Mouse (Mus musculus) lung, embryonic 16.5 days (tissue): ENCODE measurements around the gene Ift27. TPM values are rescaled to one million over a fixed set of nuclear protein-coding genes. Genes with fewer than 3 reads are reported as not detected.

Source experiments
- ATAC-seq: fragments of 200-750 bp; cut with Nextera tagmentation; 2 replicates; pipeline ENCODE4 v1.8.0; 2017; ENCODE audit warnings: low read depth, mild to moderate bottlenecking, moderate library complexity
- H3K27ac ChIP-seq: fragments of 300-500 bp; sonication (generic); 2 replicates; pipeline ENCODE4 v1.5.1; 2014; ENCODE audit warnings: mild to moderate bottlenecking, control low read depth, low read length
- H3K27me3 ChIP-seq: fragments of 300-500 bp; sonication (generic); 2 replicates; pipeline ENCODE4 v1.6.1; 2014; ENCODE audit warnings: low read depth, low read length, mixed read lengths; ENCODE audit not compliant: control insufficient read depth, insufficient read depth
- H3K36me3 ChIP-seq: fragments of 300-500 bp; sonication (generic); 2 replicates; pipeline ENCODE4 v1.6.1; 2014; ENCODE audit warnings: low read length; ENCODE audit not compliant: control insufficient read depth, insufficient read depth
- H3K4me1 ChIP-seq: fragments of 300-500 bp; sonication (generic); replicated peaks from 2 replicates; pipeline ENCODE4 v1.6.1; 2014; ENCODE audit warnings: low read length, mixed read lengths; ENCODE audit not compliant: control insufficient read depth, insufficient read depth
- H3K4me2 ChIP-seq: fragments of 300-500 bp; sonication (generic); 2 replicates; pipeline ENCODE4 v1.6.1; 2014; ENCODE audit warnings: low read depth, low read length, control low read depth
- H3K4me3 ChIP-seq: fragments of 300-500 bp; sonication (generic); 2 replicates; pipeline ENCODE4 v1.5.1; 2014; ENCODE audit warnings: mild to moderate bottlenecking, low read length, control low read depth
- H3K9ac ChIP-seq: fragments of 300-500 bp; sonication (generic); 2 replicates; pipeline ENCODE4 v1.6.1; 2014; ENCODE audit warnings: low read length, control low read depth
- H3K9me3 ChIP-seq: fragments of 300-500 bp; sonication (generic); 2 replicates; pipeline ENCODE4 v1.6.1; 2016; ENCODE audit warnings: low read length; ENCODE audit not compliant: control insufficient read depth
- WGBS: fragments of 180-500 bp; shearing (Covaris S2); extraction: QIAGEN DNeasy Blood & Tissue Kit; methylation state at CpG from one replicate; pipeline ENCODE4 v1.1.7; 2014; 5-methylcytosine and 5-hydroxymethylcytosine counted together
- polyA plus RNA-seq: library from polyadenylated mRNA; unstranded; fragments of >200 nt; fragmentation: Nextera tagmentation; extraction: Ambion mirVana; gene quantifications from 2 replicates; pipeline ENCODE4 v1.2.1, GENCODE M21; 2015

The Ift27 gene
- polyA plus RNA-seq, 1 experiment from 2014 or later: 89.4 TPM

- Histone ChIP-seq H3K4me2 (no peak overlapping the region), H3K27ac (no peak overlapping the region), H3K4me3 (no peak overlapping the region), H3K4me1 (no peaks in the 10 kb centered on the region), H3K27me3 (no peaks in the 10 kb centered on the region), H3K9me3 (no peaks in the 10 kb centered on the region), H3K36me3 (no peaks in the 10 kb centered on the region), H3K9ac (no peak overlapping the region)
- 71% methylated on average over 3 of the region's 3 CpGs for WGBS
- no peak for ATAC-seq
Observed at GRCm38 (mm10) chr15:78194320-78194719, 20.4 kb upstream of the Ift27 start.

- H3K36me3 ChIP-seq: no peaks in the 10 kb centered on the region
- 82% methylated on average over 7 of the region's 7 CpGs for WGBS
- no peaks in the 10 kb centered on the region for H3K9me3 ChIP-seq
- ATAC-seq: no peak
- no peak overlapping the region for H3K4me2 ChIP-seq
- H3K4me1 ChIP-seq: no peaks in the 10 kb centered on the region; the same call in 1 of the 2 replicates
- H3K4me3 ChIP-seq: no peak overlapping the region
- no peak overlapping the region for H3K9ac ChIP-seq
- H3K27ac ChIP-seq: no peak overlapping the region
- H3K27me3 ChIP-seq: no peaks in the 10 kb centered on the region
Observed at GRCm38 (mm10) chr15:78189636-78190035, 15.7 kb upstream of the Ift27 start.

- no peak overlapping the region for H3K27ac ChIP-seq
- no peaks in the 10 kb centered on the region for H3K9me3 ChIP-seq
- no peaks in the 10 kb centered on the region; the same call in 1 of the 2 replicates for H3K4me1 ChIP-seq
- H3K4me2 ChIP-seq: no peak overlapping the region
- H3K9ac ChIP-seq: no peak overlapping the region
- no peaks in the 10 kb centered on the region for H3K36me3 ChIP-seq
- 71% methylated on average over 3 of the region's 3 CpGs for WGBS
- no peaks in the 10 kb centered on the region for H3K27me3 ChIP-seq
- H3K4me3 ChIP-seq: no peak overlapping the region
- no peak for ATAC-seq
Observed at GRCm38 (mm10) chr15:78188546-78188945, 14.6 kb upstream of the Ift27 start.

GRCm38 (mm10) chr15:78186906-78187305 lies 13.0 kb upstream of the Ift27 start:
- Histone ChIP-seq H3K9me3 (no peaks in the 10 kb centered on the region), H3K36me3 (no peaks in the 10 kb centered on the region), H3K9ac (no peak overlapping the region), H3K27ac (no peak overlapping the region), H3K27me3 (no peaks in the 10 kb centered on the region), H3K4me1 (peaks cover 1% of the 10 kb centered on the region), H3K4me3 (no peak overlapping the region), H3K4me2 (no peak overlapping the region)
- 54% methylated on average over 5 of the region's 5 CpGs for WGBS
- no peak for ATAC-seq

GRCm38 (mm10) chr15:78185609-78186008 lies 11.7 kb upstream of the Ift27 start:
- Histone ChIP-seq H3K4me3 (no peak overlapping the region), H3K4me1 (peaks cover 11% of the 10 kb centered on the region), H3K9me3 (no peaks in the 10 kb centered on the region), H3K4me2 (no peak overlapping the region), H3K27me3 (no peaks in the 10 kb centered on the region), H3K9ac (no peak overlapping the region), H3K27ac (no peak overlapping the region), H3K36me3 (no peaks in the 10 kb centered on the region)
- 87% methylated on average over 4 of the region's 4 CpGs for WGBS
- no peak for ATAC-seq

GRCm38 (mm10) chr15:78184855-78185254 lies 10.9 kb upstream of the Ift27 start:
- H3K27me3 ChIP-seq: no peaks in the 10 kb centered on the region
- 3% methylated on average over 10 of the region's 10 CpGs for WGBS
- H3K9me3 ChIP-seq: no peaks in the 10 kb centered on the region
- no peak overlapping the region for H3K9ac ChIP-seq
- H3K4me3 ChIP-seq: no peak overlapping the region
- H3K4me2 ChIP-seq: no peak overlapping the region
- H3K27ac ChIP-seq: no peak overlapping the region
- H3K36me3 ChIP-seq: no peaks in the 10 kb centered on the region
- peaks cover 11% of the 10 kb centered on the region for H3K4me1 ChIP-seq
- ATAC-seq: peak; percentile 80

GRCm38 (mm10) chr15:78181701-78182405 lies 7.9 kb upstream of the Ift27 start:
- 20% methylated on average over 8 of the region's 8 CpGs for WGBS
- peaks cover 17% of the 10 kb centered on the region for H3K4me1 ChIP-seq
- H3K27ac ChIP-seq: peak overlapping the region; percentile 39; the same call in 1 of the 2 replicates
- no peaks in the 10 kb centered on the region for H3K27me3 ChIP-seq
- no peaks in the 10 kb centered on the region for H3K9me3 ChIP-seq
- no peak overlapping the region for H3K4me3 ChIP-seq
- ATAC-seq: no peak
- no peak overlapping the region for H3K9ac ChIP-seq
- no peak overlapping the region for H3K4me2 ChIP-seq
- H3K36me3 ChIP-seq: no peaks in the 10 kb centered on the region

GRCm38 (mm10) chr15:78179775-78180174 lies 5.9 kb upstream of the Ift27 start:
- ATAC-seq: peak; percentile 67; the same call in 1 of the 2 replicates
- Histone ChIP-seq H3K27me3 (no peaks in the 10 kb centered on the region), H3K36me3 (no peaks in the 10 kb centered on the region), H3K4me2 (no peak overlapping the region), H3K9me3 (no peaks in the 10 kb centered on the region), H3K4me1 (peaks cover 18% of the 10 kb centered on the region), H3K4me3 (no peak overlapping the region), H3K9ac (no peak overlapping the region), H3K27ac (peak overlapping the region; percentile 78)
- 37% methylated on average over 3 of the region's 3 CpGs for WGBS

- Histone ChIP-seq H3K9ac (no peak overlapping the region), H3K4me2 (no peak overlapping the region), H3K27ac (no peak overlapping the region), H3K27me3 (no peaks in the 10 kb centered on the region), H3K4me3 (no peak overlapping the region), H3K9me3 (no peaks in the 10 kb centered on the region), H3K36me3 (no peaks in the 10 kb centered on the region), H3K4me1 (peaks cover 19% of the 10 kb centered on the region)
- ATAC-seq: no peak
- WGBS: 5% methylated on average over 9 of the region's 9 CpGs
Observed at GRCm38 (mm10) chr15:78178397-78178796, 4.5 kb upstream of the Ift27 start.
